Mouse (Mus musculus) Patski (cell line): Measurements from ENCODE around the gene Camta1. TPM values are rescaled to one million over a fixed set of nuclear protein-coding genes. Genes with fewer than 3 reads are reported as not detected.
"Not testable (repeated sequence)": the region's sequence is repeated elsewhere in the genome, so short reads cannot be mapped to it uniquely, and the experiment has no call there.

ENCODE experiments used
- ATAC-seq: fragments of 100-300 bp; one replicate; pipeline ENCODE4 v1.8.0; 2021
- CTCF ChIA-PET: fragments of 350-600 bp; sonication (Branson Sonifier 250); formaldehyde crosslinking; loops from one replicate; lab custom pipeline; 2022; ENCODE audit warnings: inconsistent platforms; lab: Charles Lee
- POLR2A ChIA-PET: fragments of 350-600 bp; sonication (Branson Sonifier 250); formaldehyde crosslinking; loops from one replicate; lab custom pipeline; 2022; ENCODE audit warnings: antibody characterized with exemption, inconsistent platforms; lab: Charles Lee
- DNase-seq: peaks from one replicate; pipeline ENCODE4 v3.0.0-alpha.2; 2011; ENCODE audit warnings: low read depth, low spot score
- H3K27me3 ChIP-seq: fragments of 371-371 bp; one replicate; pipeline ENCODE4 v1.5.1; 2021
- CTCF ChIP-seq: fragments of 100-300 bp; IDR thresholded peaks from one replicate; pipeline ENCODE4 v1.5.1; 2021
- in situ Hi-C: fragments of 300-500 bp; cut with MboI; formaldehyde crosslinking; loops from 3 replicates; pipeline ENCODE4 v1.11.1; 2018; ENCODE audit warnings: low pct_unique_long_range_greater_than_20kb, mixed read lengths
- polyA plus RNA-seq: library from polyadenylated mRNA; unstranded; gene quantifications from one replicate; pipeline ENCODE4 v1.2.3, GENCODE M21; 2021

The Camta1 gene
- polyA plus RNA-seq, 1 experiment from 2014 or later, result 28.0 TPM

DNA sequence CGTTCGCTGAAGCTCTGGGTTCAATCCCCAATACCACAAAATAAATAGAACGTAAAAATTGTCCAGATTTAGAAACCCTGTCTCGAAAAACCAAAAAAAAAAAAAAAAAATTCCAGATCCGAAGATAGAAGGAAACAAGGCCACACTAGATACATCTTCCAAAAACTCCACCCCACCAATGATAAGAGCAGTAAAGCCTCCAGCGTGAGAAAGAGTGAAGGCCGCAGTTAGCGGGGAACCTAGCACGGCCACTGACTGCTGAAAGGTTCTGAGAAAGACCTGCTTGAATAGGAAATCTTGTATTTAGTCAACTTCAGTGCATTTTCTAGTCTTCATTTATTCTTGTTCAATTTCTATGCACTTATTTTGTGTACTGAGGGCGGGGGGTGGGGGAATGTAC, 986.3 kb downstream of the Camta1 start:
- DNase-seq (no peak), ATAC-seq (no peak)
- in situ Hi-C loops, result no loop called here
- H3K27me3 ChIP-seq, result no peaks in the 10 kb centered on the region
- no peak for TF ChIP-seq CTCF
- CTCF ChIA-PET, result no interaction called here
- POLR2A ChIA-PET, result interaction anchor here (0.8 kb wide), 1 partner anchor 68 kb away, joined by 5 read pairs; no protein-coding TSS in a partner anchor

DNA sequence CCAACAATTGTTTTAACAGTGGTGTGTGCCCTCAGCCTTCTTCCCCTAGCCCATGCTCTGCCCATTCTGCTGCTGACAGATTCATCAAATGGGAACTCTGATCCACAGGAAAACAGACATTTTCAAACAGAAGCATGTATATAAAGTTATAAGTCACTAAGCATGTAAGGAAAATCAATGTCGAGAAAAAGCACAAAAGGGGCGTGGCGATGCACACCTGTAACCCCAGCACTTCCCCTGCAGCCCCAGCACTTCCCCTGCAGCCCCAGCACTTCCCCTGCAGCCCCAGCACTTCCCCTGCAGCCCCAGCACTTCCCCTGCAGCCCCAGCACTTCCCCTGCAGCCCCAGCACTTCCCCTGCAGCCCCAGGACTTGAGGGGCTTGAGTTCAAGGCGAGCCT, 987.3 kb downstream of the Camta1 start:
- DNase-seq, H3K27me3 ChIP-seq, CTCF ChIA-PET, in situ Hi-C loops, ATAC-seq: not testable (repeated sequence)
- POLR2A ChIA-PET, result interaction anchor here (0.8 kb wide), 1 partner anchor 67 kb away, joined by 5 read pairs; no protein-coding TSS in a partner anchor

GRCm38 (mm10) chr4:150872681-150873080, 989.0 kb downstream of the Camta1 start:
- in situ Hi-C loops, result no loop called here
- ChIA-PET CTCF (interaction anchor here (1.8 kb wide), 1 partner anchor 26 kb away, joined by 4 read pairs; no protein-coding TSS in a partner anchor), POLR2A (interaction anchor here (1.2 to 8.3 kb wide), 3 partner anchors 15 to 29 kb away, joined by 3 to 105 read pairs (median 3); no protein-coding TSS in a partner anchor)
- no peak for ATAC-seq
- no peaks in the 10 kb centered on the region for H3K27me3 ChIP-seq
- DNase-seq, result no peak
- TF ChIP-seq CTCF, result no peak

GRCm38 (mm10) chr4:150872139-150872651, 989.5 kb downstream of the Camta1 start:
- DNase-seq (no peak), ATAC-seq (no peak)
- ChIA-PET POLR2A (interaction anchor here (1.0 to 8.3 kb wide), 4 partner anchors 9 to 30 kb away, joined by 3 to 105 read pairs (median 3); no protein-coding TSS in a partner anchor), CTCF (interaction anchor here (1.8 kb wide), 1 partner anchor 26 kb away, joined by 4 read pairs; no protein-coding TSS in a partner anchor)
- no peak for TF ChIP-seq CTCF
- no peaks in the 10 kb centered on the region for H3K27me3 ChIP-seq
- in situ Hi-C loops, result no loop called here

GRCm38 (mm10) chr4:150871392-150872138, 990.1 kb downstream of the Camta1 start:
- POLR2A ChIA-PET, result interaction anchor here (1.0 to 8.3 kb wide), 5 partner anchors 8 to 164 kb away, joined by 3 to 105 read pairs (median 3); no protein-coding TSS in a partner anchor
- peak; percentile 91 for DNase-seq
- in situ Hi-C loops, result no loop called here
- CTCF ChIA-PET, result interaction anchor here (0.8 to 1.8 kb wide), 5 partner anchors 11 to 180 kb away, joined by 3 to 4 read pairs (median 3); no protein-coding TSS in a partner anchor
- no peak for TF ChIP-seq CTCF
- H3K27me3 ChIP-seq, result no peaks in the 10 kb centered on the region
- peak; percentile 81 for ATAC-seq

- ATAC-seq, result peak; percentile 41
- no peak for TF ChIP-seq CTCF
These were observed 990.7 kb downstream of the Camta1 start for GRCm38 (mm10) chr4:150870963-150871391.

GRCm38 (mm10) chr4:150869276-150870197, 992.1 kb downstream of the Camta1 start:
- ChIA-PET CTCF (interaction anchor here (1.2 to 1.5 kb wide), 2 partner anchors 12 to 33 kb away, joined by 3 read pairs; no protein-coding TSS in a partner anchor), POLR2A (interaction anchor here (8.3 kb wide), 1 partner anchor 12 kb away, joined by 105 read pairs; no protein-coding TSS in a partner anchor)
- no peak for DNase-seq
- TF ChIP-seq CTCF, result no peak
- H3K27me3 ChIP-seq, result no peaks in the 10 kb centered on the region
- no peak for ATAC-seq
- in situ Hi-C loops, result no loop called here

More at GRCm38 (mm10) chr4:150870963-150871391, 990.7 kb downstream of the Camta1 start:
- CTCF ChIA-PET, result interaction anchor here (0.8 to 1.8 kb wide), 7 partner anchors 10 to 179 kb away, joined by 3 to 4 read pairs (median 3); no protein-coding TSS in a partner anchor
- H3K27me3 ChIP-seq, result no peaks in the 10 kb centered on the region
- POLR2A ChIA-PET, result interaction anchor here (0.9 to 8.3 kb wide), 4 partner anchors 8 to 164 kb away, joined by 3 to 105 read pairs (median 4); no protein-coding TSS in a partner anchor
- in situ Hi-C loops, result no loop called here
- peak; percentile 63 for DNase-seq

DNA sequence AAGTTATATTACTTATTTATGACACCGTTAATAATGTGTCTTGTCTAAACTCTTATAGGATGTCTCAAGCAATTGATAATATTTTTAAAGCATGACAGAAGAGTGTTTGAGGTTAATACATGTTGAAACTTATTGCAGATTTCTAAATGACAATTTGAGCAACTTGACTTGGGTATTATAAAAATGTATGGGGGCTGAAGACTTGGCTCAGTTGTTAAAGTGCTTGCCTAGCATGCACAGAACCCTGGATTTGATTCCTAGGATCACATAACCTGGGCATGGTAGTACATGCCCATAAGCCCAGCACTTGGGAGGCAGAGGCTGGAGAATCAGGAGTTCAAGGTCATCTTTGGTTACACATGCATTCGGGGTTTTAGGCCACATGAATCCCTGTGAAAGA, 992.8 kb downstream of the Camta1 start:
- in situ Hi-C loops, result no loop called here
- TF ChIP-seq CTCF, result no peak
- ATAC-seq (no peak), DNase-seq (no peak)
- ChIA-PET POLR2A (interaction anchor here (8.3 kb wide), 1 partner anchor 11 kb away, joined by 105 read pairs; no protein-coding TSS in a partner anchor), CTCF (interaction anchor here (4.7 kb wide), 1 partner anchor 13 kb away, joined by 24 read pairs; no protein-coding TSS in a partner anchor)
- H3K27me3 ChIP-seq, result no peaks in the 10 kb centered on the region

GRCm38 (mm10) chr4:150868161-150868560, 993.5 kb downstream of the Camta1 start:
- ChIA-PET CTCF (interaction anchor here (2.5 to 4.7 kb wide), 2 partner anchors 12 to 34 kb away, joined by 11 to 24 read pairs; no protein-coding TSS in a partner anchor), POLR2A (interaction anchor here (8.3 kb wide), 1 partner anchor 10 kb away, joined by 105 read pairs; no protein-coding TSS in a partner anchor)
- DNase-seq (no peak), ATAC-seq (no peak)
- in situ Hi-C loops, result no loop called here
- no peak for TF ChIP-seq CTCF
- H3K27me3 ChIP-seq, result no peaks in the 10 kb centered on the region

Other genes with a start within 250 kb of the Camta1 start
- 42.7 TPM for gene Dnajc11, start 71.8 kb upstream of the Camta1 start, polyA plus RNA-seq
- 20.8 TPM for gene Thap3, start 127.1 kb upstream of the Camta1 start, polyA plus RNA-seq
- 18.6 TPM for gene Phf13, start 134.4 kb upstream of the Camta1 start, polyA plus RNA-seq
- gene Klhl21, start 146.9 kb upstream of the Camta1 start, polyA plus RNA-seq, result 16.6 TPM
- 13.7 TPM for gene Zbtb48, start 165.8 kb upstream of the Camta1 start, polyA plus RNA-seq
- 0.56 TPM for gene Tas1r1, start 176.7 kb upstream of the Camta1 start, polyA plus RNA-seq
- 19.4 TPM for gene Nol9, start 177.4 kb upstream of the Camta1 start, polyA plus RNA-seq
- gene Plekhg5, start 210.6 kb upstream of the Camta1 start, polyA plus RNA-seq, result 13.0 TPM